Mouse (Mus musculus) embryo, embryonic 10.5 days (tissue): Measurements from ENCODE around the gene Wdr20.

Experiments used
- DNase-seq: peaks from one replicate; pipeline ENCODE4 v3.0.0-alpha.2; 2015; ENCODE audit warnings: low spot score

Wdr20 gene

DNA sequence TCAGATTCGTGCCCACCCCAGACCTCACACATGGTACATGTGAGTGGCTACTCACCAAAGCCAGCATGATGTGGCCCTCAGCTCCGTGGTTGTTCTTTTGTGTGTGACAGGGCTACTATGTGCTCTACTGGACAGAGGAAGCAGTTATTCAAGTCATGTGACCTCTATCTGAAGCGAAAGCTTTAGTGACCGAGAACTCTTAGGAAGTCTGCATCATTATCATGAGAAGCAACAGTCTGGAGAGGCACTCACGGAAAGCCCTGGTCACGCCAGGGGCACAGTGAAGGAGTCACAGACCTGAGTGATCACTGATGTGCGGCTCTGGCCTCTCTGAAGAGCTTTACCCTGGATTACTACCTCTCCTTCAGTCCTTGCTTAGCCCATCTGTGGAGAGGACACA lies 84.6 kb downstream of the Wdr20 start:
- no peak for DNase-seq

GRCm38 (mm10) chr12:110828908-110829307 lies 91.2 kb downstream of the Wdr20 start:
- DNase-seq: no peak

DNA sequence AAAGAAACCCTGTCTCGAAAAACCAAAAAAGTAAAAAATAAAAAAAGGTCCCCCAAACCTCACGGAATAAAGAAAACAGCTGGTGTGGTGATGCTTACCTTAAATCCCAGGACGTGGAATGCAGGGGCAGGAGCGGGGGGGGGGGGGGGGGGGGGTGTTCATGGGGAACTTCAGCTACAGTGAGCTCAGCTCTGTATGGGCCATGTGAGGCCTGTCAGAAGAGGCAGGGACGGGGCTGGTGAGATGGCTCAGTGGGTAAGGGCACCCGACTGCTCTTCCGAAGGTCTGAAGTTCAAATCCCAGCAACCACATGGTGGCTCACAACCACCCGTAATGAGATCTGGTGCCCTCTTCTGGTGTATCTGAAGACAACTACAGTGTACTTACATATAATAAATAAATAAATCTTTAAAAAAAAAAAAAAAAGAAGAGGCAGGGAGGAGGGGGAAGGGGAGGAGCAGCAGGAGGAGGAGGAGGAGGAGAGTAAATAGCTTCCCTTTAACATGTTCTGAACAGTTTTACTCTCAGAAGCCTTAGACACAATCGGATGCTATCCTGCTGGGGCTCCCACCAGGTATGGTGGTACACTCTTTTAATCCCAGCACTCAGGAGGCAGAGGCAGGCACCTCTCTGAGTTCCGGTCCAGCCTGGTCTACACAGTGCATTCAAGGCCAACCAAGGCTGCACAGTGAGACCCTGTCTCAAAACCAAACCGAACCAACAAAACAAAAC lies 92.7 kb downstream of the Wdr20 start:
- DNase-seq: no peak

DNA sequence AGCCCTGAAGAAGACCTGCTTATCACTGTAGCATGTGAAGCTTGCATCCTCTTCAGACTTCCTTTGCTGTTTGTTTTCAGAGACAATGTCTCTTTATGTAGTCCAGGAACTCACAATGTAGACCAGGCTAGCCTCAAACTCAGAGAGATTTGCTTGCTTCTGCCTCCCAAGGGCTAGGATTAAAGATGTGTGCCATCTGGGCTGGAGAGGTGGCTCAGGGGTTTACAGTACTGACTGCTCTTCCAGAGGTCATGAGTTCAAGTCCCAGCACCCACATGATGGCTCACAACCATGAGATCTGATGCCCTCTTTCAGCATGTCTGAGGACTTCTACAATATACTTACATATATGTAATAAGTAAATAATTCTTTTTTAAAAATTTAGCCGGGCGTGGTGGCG lies 97.4 kb downstream of the Wdr20 start:
- DNase-seq: no peak

GRCm38 (mm10) chr12:110836729-110837128 lies 99.0 kb downstream of the Wdr20 start:
- no peak for DNase-seq

DNA sequence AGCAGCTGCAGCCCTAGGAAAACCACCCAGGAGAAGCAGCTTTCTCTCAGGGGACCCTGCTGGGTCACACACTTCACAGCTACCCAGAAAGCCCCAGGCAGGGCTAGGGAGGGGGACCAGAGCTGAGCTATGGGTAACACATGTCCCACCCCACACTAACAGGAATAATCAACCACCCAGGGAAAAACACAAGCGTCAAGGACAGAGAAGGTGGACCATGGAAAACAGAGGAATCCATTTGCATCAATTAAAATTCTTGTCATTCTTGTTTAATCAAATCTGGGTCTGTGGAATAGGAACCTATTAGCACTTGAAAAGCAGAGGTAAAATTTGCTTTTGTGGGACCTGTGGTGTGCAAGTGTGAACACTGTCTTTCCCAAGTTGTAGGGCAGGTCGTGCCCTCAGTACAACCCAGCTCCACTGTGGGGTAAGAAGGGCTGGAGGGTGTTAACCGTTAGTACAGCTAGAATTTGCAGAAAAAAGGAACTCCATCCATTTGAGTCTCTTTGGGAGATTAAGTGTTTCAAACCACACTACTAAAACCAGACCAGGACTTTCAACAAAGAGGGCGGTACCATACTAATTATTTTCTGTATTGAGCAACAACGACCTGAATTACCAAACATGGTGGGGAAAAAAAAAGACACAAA lies 99.6 kb downstream of the Wdr20 start:
- peak; percentile 3 for DNase-seq

- DNase-seq: no peak
Observed at GRCm38 (mm10) chr12:110837850-110838249, 100.1 kb downstream of the Wdr20 start.

GRCm38 (mm10) chr12:110840348-110841198 lies 102.8 kb downstream of the Wdr20 start, which contains the start of gene Mok:
Gene Mok (minus strand): TSS chr12:110840939.
- DNase-seq: peak; percentile 98

DNA sequence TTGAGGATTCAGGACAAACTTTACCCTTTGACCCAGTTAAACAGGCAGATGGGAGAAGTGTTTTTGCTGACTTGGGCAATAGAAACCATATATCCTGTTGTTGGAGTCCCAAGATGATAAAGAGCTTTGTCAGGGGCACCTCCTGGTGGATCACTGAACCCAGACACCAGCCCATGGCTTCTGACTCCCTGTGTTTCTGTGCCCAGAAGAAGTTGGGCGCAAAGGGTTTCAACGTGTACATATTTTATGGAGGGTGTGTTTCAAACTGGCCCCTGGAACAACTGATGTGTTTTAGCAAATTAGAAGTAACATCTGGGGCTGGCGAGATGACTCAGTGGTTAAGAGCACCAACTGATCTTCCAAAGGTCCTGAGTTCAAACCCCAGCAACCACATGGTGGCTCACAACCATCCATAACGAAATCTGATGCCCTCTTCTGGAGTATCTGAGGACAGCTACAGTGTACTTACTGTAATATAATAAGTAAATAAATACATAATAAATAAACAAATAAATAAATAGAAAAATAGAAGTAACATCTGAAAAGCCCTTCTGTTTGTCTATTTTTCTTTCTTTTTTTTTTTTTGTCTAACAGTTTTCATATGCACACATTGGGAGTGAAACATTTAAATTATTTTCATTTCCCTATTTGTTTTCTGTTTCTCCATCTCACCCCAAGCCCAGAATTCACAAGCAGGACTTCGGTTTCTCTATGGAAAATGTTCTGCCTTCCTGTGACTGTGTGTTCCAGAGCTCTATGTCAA lies 104.2 kb downstream of the Wdr20 start:
- no peak for DNase-seq

DNA sequence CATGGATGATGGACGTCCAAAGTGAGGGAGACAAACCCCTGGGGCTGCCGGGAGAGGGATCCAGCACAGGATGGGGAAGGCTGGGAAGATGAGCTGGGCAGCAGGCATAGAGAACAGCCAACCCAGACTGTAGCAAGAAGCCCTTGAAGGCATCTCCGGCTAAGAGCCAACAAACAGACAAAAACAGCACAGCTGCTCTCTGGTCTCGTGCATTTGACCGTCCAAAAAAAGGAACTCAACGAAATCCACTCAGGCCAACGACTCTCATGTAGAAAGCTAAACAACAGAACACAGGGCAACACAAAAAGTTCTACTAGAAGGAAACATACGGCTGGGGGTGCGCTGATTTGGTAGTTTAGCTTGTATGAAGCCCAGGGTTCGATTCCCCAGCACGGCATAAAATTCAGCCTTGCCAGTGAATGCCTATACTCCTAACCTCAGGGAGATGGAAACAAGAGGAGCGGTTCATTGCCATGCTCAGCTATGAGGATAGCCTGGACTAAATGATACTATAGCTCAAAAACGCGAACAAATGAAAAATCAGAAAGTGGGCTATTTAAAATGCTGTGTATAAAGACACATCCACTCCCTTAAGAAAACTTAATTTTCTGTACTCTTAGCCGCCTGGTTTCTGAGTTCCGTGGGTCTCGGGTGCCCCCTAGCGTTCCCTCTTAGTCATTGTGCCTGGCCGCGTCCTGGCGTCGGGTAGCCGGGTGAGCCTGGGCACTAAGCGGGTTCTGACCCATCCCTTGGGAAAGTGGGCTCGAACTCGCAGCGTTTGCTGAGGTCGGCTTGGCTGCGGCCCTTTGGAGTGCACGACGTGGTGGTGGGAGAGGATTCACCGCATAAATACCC lies 105.7 kb downstream of the Wdr20 start:
- DNase-seq: peak; percentile 92

- DNase-seq: no peak
Observed at GRCm38 (mm10) chr12:110844227-110845130, 106.7 kb downstream of the Wdr20 start.

DNA sequence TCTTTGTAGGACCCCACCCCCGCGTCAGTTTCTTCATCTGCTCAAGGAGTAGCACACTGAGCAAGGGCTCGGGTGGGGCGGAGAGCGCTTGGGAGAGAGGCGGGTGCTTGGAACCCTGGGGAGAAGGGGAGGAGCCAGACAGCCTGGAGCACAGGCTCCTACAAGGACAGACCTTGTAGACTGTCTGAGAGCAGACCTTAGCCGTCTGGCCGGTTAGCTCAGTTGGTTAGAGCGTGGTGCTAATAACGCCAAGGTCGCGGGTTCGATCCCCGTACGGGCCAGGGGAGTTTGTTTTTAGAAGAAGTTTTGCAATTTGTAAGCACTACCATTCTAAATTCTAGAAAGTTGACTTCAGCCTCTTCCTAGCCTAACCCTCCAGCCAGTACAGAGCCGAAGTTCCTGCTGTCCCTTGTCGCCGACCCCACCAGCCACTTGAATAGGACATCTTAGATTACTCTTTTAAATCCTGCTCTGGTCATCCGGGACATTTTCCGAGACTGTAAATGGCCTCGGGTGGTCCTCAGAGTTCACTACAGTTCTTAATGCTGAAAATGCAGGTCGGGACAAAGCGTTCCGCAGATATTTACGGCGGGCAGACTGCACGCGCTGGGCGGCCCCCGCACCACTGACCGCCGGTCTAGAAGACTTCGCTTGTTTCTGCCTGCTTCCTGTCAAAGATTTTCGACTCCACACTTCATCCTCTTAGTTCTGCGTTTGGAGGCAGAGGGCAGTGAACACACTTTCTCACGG lies 107.6 kb downstream of the Wdr20 start:
- DNase-seq: peak; percentile 98

DNA sequence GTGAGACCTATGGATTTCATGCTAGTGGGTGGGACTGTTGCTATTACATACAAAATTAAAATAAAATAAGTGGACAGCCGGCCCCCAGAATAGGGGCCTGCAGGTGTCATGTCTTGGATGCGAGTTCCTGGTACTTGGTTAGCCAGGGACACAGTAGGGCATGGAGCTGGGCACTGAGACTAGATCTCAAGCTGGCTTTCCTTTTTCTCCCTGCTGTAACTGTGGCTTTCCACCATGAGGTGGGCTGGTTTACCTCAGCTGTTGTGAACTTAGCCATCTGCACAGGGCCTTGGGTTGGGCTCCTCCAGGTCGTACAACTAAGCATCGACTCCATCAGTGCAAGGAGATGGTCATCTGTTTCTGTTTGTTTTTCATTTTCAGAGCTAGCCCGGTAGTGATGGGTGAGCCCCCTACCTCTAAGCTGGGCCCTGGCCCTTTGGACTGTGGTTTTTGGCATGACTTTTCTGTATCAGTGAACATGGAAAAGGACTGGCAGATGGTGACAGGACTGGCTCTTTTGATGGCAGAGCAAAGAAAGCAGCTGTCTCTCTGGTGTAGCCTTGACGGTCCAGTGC lies 108.5 kb downstream of the Wdr20 start:
- DNase-seq: no peak

- peak; percentile 89 for DNase-seq
Observed at GRCm38 (mm10) chr12:110850010-110850928, 112.5 kb downstream of the Wdr20 start, which contains the start of gene Zfp839. Gene Zfp839 (plus strand): TSS chr12:110850253.

GRCm38 (mm10) chr12:110850929-110851256 lies 113.1 kb downstream of the Wdr20 start:
- no peak for DNase-seq

DNA sequence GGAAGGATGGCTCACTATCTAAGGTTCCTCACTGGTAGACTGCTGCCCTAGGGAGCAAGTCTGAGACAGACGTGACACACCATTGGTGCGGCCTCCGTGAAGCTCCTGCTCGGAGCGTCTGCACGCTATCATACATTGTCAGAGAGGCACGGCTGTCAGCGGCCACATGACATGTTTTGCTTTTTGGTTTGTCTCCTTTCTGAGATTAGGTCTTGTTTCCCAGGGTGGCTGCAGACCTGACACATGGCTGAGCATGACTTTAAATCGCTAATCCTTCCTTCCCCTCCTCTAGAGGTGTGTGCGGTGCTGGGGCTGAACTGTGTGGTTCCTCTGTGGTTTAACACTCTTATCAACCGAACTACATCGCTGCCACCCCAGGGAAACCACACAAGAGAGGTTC lies 113.7 kb downstream of the Wdr20 start:
- no peak for DNase-seq

DNA sequence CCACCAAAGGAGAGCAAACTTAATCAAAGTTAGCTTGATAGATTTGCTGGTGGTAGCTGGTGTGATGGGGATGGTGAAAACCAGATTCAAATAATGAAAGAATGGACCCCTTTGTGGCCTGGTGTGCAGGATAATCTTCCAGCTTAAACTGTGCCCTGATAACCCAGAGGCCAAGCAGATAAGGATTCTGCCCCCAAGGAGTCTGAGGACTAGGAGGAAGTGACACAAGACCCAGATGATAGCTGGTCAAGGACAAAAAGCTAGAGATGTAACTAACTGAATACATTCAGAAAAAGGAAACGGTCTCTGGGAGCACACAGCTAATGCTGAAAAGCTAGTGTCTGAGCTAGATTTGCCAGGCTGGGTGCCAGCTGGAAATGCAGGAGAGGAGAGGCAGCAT lies 114.2 kb downstream of the Wdr20 start:
- DNase-seq: no peak
